Mouse (Mus musculus): Measurements from ENCODE around the gene Lhpp. TPM values are rescaled to one million over a fixed set of nuclear protein-coding genes. Genes with fewer than 3 reads are reported as not detected.
A peak's percentile ranks its signal among the peaks of the same experiment; 100 is the strongest.
"Not testable (repeated sequence)": the region's sequence is repeated elsewhere in the genome, so short reads cannot be mapped to it uniquely, and the experiment has no call there.

Lhpp gene
- polyA plus RNA-seq, 1 experiment from 2014 or later = 15.1 TPM

GRCm38 (mm10) chr7:132658688-132659087 lies 48.2 kb downstream of the Lhpp start:
- WGBS = 88% methylated on average over 5 of the region's 5 CpGs

GRCm38 (mm10) chr7:132659633-132660032 lies 49.2 kb downstream of the Lhpp start:
- Histone ChIP-seq H3K4me2 (ENCODE audit: low read depth, low read length, severe bottlenecking) (no peak overlapping the region), H3K4me3 (ENCODE audit: low read depth, low read length) (no peak overlapping the region), H3K9me3 (ENCODE audit: control insufficient read depth, low read length) (no peaks in the 10 kb centered on the region), H3K27me3 (ENCODE audit: control insufficient read depth, insufficient read depth, low read length) (peaks cover 13% of the 10 kb centered on the region), H3K9ac (ENCODE audit: low read length) (no peak overlapping the region), H3K4me1 (replicated peaks; ENCODE audit: control insufficient read depth, insufficient read depth, low read length) (peaks cover 23% of the 10 kb centered on the region), H3K36me3 (ENCODE audit: control insufficient read depth, insufficient read depth, low read length) (no peaks in the 10 kb centered on the region), H3K27ac (ENCODE audit: low read depth, low read length) (no peak overlapping the region)
- DNase-seq (ENCODE audit: low spot score) = no peak
- WGBS = 72% methylated on average over 7 of the region's 7 CpGs
- ATAC-seq (replicated peaks; ENCODE audit: low FRiP score) = no peak

More at GRCm38 (mm10) chr7:132658688-132659087, 48.2 kb downstream of the Lhpp start:
- Histone ChIP-seq H3K36me3 (ENCODE audit: control insufficient read depth, insufficient read depth, low read length) (no peaks in the 10 kb centered on the region), H3K4me3 (ENCODE audit: low read depth, low read length) (no peak overlapping the region), H3K9me3 (ENCODE audit: control insufficient read depth, low read length) (no peaks in the 10 kb centered on the region), H3K4me2 (ENCODE audit: low read depth, low read length, severe bottlenecking) (no peak overlapping the region), H3K9ac (ENCODE audit: low read length) (no peak overlapping the region; the same call in 1 of the 2 replicates), H3K27me3 (ENCODE audit: control insufficient read depth, insufficient read depth, low read length) (peaks cover 10% of the 10 kb centered on the region; the same call in 1 of the 2 replicates), H3K27ac (ENCODE audit: low read depth, low read length) (no peak overlapping the region), H3K4me1 (replicated peaks; ENCODE audit: control insufficient read depth, insufficient read depth, low read length) (peaks cover 21% of the 10 kb centered on the region)
- DNase-seq (ENCODE audit: low spot score) = no peak
- no peak for ATAC-seq (replicated peaks; ENCODE audit: low FRiP score)

- H3K4me2 ChIP-seq (ENCODE audit: low read depth, low read length, severe bottlenecking); H3K36me3 ChIP-seq (ENCODE audit: control insufficient read depth, insufficient read depth, low read length); ATAC-seq (replicated peaks; ENCODE audit: low FRiP score); H3K9me3 ChIP-seq (ENCODE audit: control insufficient read depth, low read length); DNase-seq (ENCODE audit: low spot score); H3K9ac ChIP-seq (ENCODE audit: low read length); H3K27ac ChIP-seq (ENCODE audit: low read depth, low read length); H3K4me3 ChIP-seq (ENCODE audit: low read depth, low read length): not testable (repeated sequence)
- Histone ChIP-seq H3K27me3 (ENCODE audit: control insufficient read depth, insufficient read depth, low read length) (peaks cover 13% of the 10 kb centered on the region), H3K4me1 (replicated peaks; ENCODE audit: control insufficient read depth, insufficient read depth, low read length) (peaks cover 31% of the 10 kb centered on the region)
- 70% methylated on average over 6 of the region's 6 CpGs for WGBS
Observed at GRCm38 (mm10) chr7:132662831-132663230, 52.4 kb downstream of the Lhpp start.

DNA sequence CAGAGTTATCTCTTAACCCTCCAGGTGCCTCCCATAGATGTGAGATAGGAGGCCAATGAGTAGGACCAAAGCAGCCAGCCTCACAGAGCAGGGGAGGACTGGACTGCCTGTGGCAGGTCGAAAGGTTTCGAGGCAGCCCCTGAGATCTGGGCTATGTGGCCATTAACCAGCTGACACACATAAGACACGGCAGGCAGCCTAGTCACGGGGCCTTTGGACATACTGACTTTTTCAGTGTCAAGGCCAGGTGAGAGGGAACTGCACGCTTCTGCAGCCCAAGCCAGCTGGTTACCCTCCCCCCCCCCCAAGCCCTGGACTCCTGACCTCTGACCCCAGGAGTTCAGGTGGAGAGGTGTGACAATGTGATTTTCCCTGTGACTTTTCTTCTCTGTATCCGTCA lies 54.4 kb downstream of the Lhpp start:
- H3K27me3 ChIP-seq (ENCODE audit: control insufficient read depth, insufficient read depth, low read length) = peaks cover 10% of the 10 kb centered on the region
- H3K9me3 ChIP-seq (ENCODE audit: control insufficient read depth, low read length) = no peaks in the 10 kb centered on the region
- WGBS = 59% methylated on average over 6 of the region's 6 CpGs
- no peak for DNase-seq (ENCODE audit: low spot score)
- H3K4me2 ChIP-seq (ENCODE audit: low read depth, low read length, severe bottlenecking) = no peak overlapping the region
- no peak overlapping the region for H3K4me3 ChIP-seq (ENCODE audit: low read depth, low read length)
- no peaks in the 10 kb centered on the region for H3K36me3 ChIP-seq (ENCODE audit: control insufficient read depth, insufficient read depth, low read length)
- H3K4me1 ChIP-seq (replicated peaks; ENCODE audit: control insufficient read depth, insufficient read depth, low read length) = peaks cover 21% of the 10 kb centered on the region; the same call in 1 of the 2 replicates
- ATAC-seq (replicated peaks; ENCODE audit: low FRiP score) = no peak
- H3K27ac ChIP-seq (ENCODE audit: low read depth, low read length) = no peak overlapping the region
- no peak overlapping the region; the same call in 1 of the 2 replicates for H3K9ac ChIP-seq (ENCODE audit: low read length)

DNA sequence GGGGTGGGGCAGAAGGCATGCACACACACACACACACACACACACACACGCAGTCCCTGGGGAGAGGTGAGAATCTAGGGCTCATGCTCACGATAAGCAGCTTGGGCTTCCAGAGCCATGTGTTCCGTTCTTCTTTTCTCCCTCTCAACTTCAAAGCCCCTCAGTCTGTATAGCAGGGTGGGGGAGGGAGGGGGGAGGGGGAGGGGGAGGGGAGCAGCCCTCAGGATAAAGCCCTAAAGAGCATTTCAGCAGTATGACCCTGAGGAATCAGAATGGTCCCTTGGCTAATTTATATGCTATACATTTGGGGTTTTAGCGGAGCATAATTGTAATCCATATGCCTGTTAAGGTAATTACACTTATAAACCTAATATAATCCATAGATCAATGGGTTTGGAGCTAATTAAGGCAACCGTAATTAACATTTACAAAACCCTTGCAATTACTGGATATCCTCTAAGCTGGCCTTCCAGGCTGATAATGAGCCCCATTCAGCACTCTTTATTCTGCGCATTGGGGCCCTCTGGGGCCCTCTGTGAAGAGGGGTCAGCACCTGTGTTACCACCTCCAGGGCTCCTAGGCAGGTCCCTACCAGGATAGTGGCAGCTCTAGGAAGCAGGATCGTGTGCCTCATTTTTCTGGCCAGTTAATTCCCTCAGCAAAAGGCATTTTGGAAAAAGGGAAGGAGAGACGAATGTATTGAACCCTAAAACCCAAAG lies 55.4 kb downstream of the Lhpp start:
- Histone ChIP-seq H3K4me2 (ENCODE audit: low read depth, low read length, severe bottlenecking) (no peak overlapping the region), H3K4me3 (ENCODE audit: low read depth, low read length) (no peak overlapping the region), H3K27ac (ENCODE audit: low read depth, low read length) (no peak overlapping the region), H3K9ac (ENCODE audit: low read length) (no peak overlapping the region), H3K4me1 (replicated peaks; ENCODE audit: control insufficient read depth, insufficient read depth, low read length) (peaks cover 18% of the 10 kb centered on the region; the same call in 1 of the 2 replicates), H3K36me3 (ENCODE audit: control insufficient read depth, insufficient read depth, low read length) (no peaks in the 10 kb centered on the region), H3K27me3 (ENCODE audit: control insufficient read depth, insufficient read depth, low read length) (peaks cover 10% of the 10 kb centered on the region), H3K9me3 (ENCODE audit: control insufficient read depth, low read length) (no peaks in the 10 kb centered on the region)
- ATAC-seq (replicated peaks; ENCODE audit: low FRiP score) (peak; percentile 89), DNase-seq (ENCODE audit: low spot score) (peak; percentile 78)
- 10% methylated on average over 8 of the region's 8 CpGs for WGBS

DNA sequence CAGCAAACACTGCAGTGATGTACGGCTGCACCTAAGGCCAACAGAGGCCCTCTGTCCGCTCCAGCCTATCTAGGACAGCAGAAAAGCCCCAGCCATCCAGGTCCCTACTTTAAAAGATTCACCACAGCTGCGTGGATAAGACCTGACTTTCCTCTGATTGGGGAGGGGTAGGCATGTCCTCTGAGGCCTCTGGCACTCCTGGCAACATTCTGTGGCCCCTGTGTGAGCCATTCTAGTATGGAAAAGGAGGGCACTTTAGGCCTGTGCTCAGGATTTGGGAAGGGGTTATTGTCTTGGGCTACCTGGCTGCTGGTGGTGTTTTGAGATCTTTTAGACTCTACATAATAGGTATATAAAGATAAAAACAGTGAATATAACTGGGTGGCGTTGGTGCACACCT lies 56.1 kb downstream of the Lhpp start:
- Histone ChIP-seq H3K4me3 (ENCODE audit: low read depth, low read length) (no peak overlapping the region), H3K4me2 (ENCODE audit: low read depth, low read length, severe bottlenecking) (no peak overlapping the region), H3K4me1 (replicated peaks; ENCODE audit: control insufficient read depth, insufficient read depth, low read length) (peaks cover 16% of the 10 kb centered on the region; the same call in 1 of the 2 replicates), H3K9me3 (ENCODE audit: control insufficient read depth, low read length) (no peaks in the 10 kb centered on the region), H3K27me3 (ENCODE audit: control insufficient read depth, insufficient read depth, low read length) (peaks cover 10% of the 10 kb centered on the region), H3K9ac (ENCODE audit: low read length) (no peak overlapping the region), H3K36me3 (ENCODE audit: control insufficient read depth, insufficient read depth, low read length) (no peaks in the 10 kb centered on the region), H3K27ac (ENCODE audit: low read depth, low read length) (no peak overlapping the region)
- ATAC-seq (replicated peaks; ENCODE audit: low FRiP score) (no peak), DNase-seq (ENCODE audit: low spot score) (peak; percentile 56)
- 51% methylated on average over 4 of the region's 4 CpGs for WGBS

GRCm38 (mm10) chr7:132668604-132669003 lies 58.2 kb downstream of the Lhpp start:
- peaks cover 4% of the 10 kb centered on the region for H3K27me3 ChIP-seq (ENCODE audit: control insufficient read depth, insufficient read depth, low read length)
- no peak overlapping the region for H3K4me3 ChIP-seq (ENCODE audit: low read depth, low read length)
- ATAC-seq (replicated peaks; ENCODE audit: low FRiP score) = no peak
- no peak overlapping the region for H3K9ac ChIP-seq (ENCODE audit: low read length)
- no peaks in the 10 kb centered on the region for H3K9me3 ChIP-seq (ENCODE audit: control insufficient read depth, low read length)
- no peak for DNase-seq (ENCODE audit: low spot score)
- WGBS = 58% methylated on average over 2 of the region's 2 CpGs
- peaks cover 16% of the 10 kb centered on the region; the same call in 1 of the 2 replicates for H3K4me1 ChIP-seq (replicated peaks; ENCODE audit: control insufficient read depth, insufficient read depth, low read length)
- H3K27ac ChIP-seq (ENCODE audit: low read depth, low read length) = no peak overlapping the region
- no peaks in the 10 kb centered on the region for H3K36me3 ChIP-seq (ENCODE audit: control insufficient read depth, insufficient read depth, low read length)
- H3K4me2 ChIP-seq (ENCODE audit: low read depth, low read length, severe bottlenecking) = no peak overlapping the region

GRCm38 (mm10) chr7:132669999-132670862 lies 59.8 kb downstream of the Lhpp start:
- Histone ChIP-seq H3K36me3 (ENCODE audit: control insufficient read depth, insufficient read depth, low read length) (no peaks in the 10 kb centered on the region), H3K9ac (ENCODE audit: low read length) (no peak overlapping the region), H3K27ac (ENCODE audit: low read depth, low read length) (no peak overlapping the region), H3K27me3 (ENCODE audit: control insufficient read depth, insufficient read depth, low read length) (no peaks in the 10 kb centered on the region; the same call in 1 of the 2 replicates), H3K4me2 (ENCODE audit: low read depth, low read length, severe bottlenecking) (no peak overlapping the region), H3K9me3 (ENCODE audit: control insufficient read depth, low read length) (no peaks in the 10 kb centered on the region), H3K4me3 (ENCODE audit: low read depth, low read length) (no peak overlapping the region), H3K4me1 (replicated peaks; ENCODE audit: control insufficient read depth, insufficient read depth, low read length) (peaks cover 8% of the 10 kb centered on the region; the same call in 1 of the 2 replicates)
- DNase-seq (ENCODE audit: low spot score) (no peak), ATAC-seq (replicated peaks; ENCODE audit: low FRiP score) (no peak)
- 89% methylated on average over 20 of the region's 20 CpGs for WGBS
